Mouse (Mus musculus) forebrain, embryonic 13.5 days (tissue): ENCODE data around the gene Cd2bp2. TPM values are rescaled to one million over a fixed set of nuclear protein-coding genes. Genes with fewer than 3 reads are reported as not detected.

Experiments used
- ATAC-seq: fragments of 200-750 bp; cut with Nextera tagmentation; 2 replicates; pipeline ENCODE4 v1.8.0; 2017
- H3K27ac ChIP-seq: fragments of 300-500 bp; sonication (generic); 2 replicates; pipeline ENCODE4 v1.5.1; 2015; ENCODE audit warnings: inconsistent platforms, mild to moderate bottlenecking, moderate library complexity
- H3K27me3 ChIP-seq: fragments of 300-500 bp; sonication (generic); 2 replicates; pipeline ENCODE4 v1.6.1; 2015; ENCODE audit warnings: mild to moderate bottlenecking, inconsistent platforms
- H3K36me3 ChIP-seq: fragments of 300-500 bp; sonication (generic); 2 replicates; pipeline ENCODE4 v1.6.1; 2015; ENCODE audit warnings: mild to moderate bottlenecking, inconsistent platforms; ENCODE audit not compliant: poor library complexity, severe bottlenecking
- H3K4me1 ChIP-seq: fragments of 300-500 bp; sonication (generic); 2 replicates; pipeline ENCODE4 v1.6.1; 2015; ENCODE audit warnings: inconsistent platforms
- H3K4me2 ChIP-seq: fragments of 300-500 bp; sonication (generic); 2 replicates; pipeline ENCODE4 v1.6.1; 2015; ENCODE audit warnings: inconsistent platforms, mild to moderate bottlenecking, moderate library complexity
- H3K4me3 ChIP-seq: fragments of 300-500 bp; sonication (generic); 2 replicates; pipeline ENCODE4 v1.5.1; 2015; ENCODE audit warnings: mild to moderate bottlenecking, inconsistent platforms
- H3K9ac ChIP-seq: fragments of 300-500 bp; sonication (generic); 2 replicates; pipeline ENCODE4 v1.6.1; 2015; ENCODE audit warnings: mild to moderate bottlenecking, inconsistent platforms
- H3K9me3 ChIP-seq: fragments of 300-500 bp; sonication (generic); replicated peaks from 2 replicates; pipeline ENCODE4 v1.6.1; 2016; ENCODE audit warnings: inconsistent platforms
- WGBS: fragments of 180-500 bp; shearing (Covaris S2); methylation state at CpG from one replicate; pipeline ENCODE4 v1.1.7; 2015; 5-methylcytosine and 5-hydroxymethylcytosine counted together
- polyA plus RNA-seq: library from polyadenylated mRNA; unstranded; fragments of >200 nt; fragmentation: Nextera tagmentation; extraction: Ambion mirVana; gene quantifications from 2 replicates; pipeline ENCODE4 v1.2.1, GENCODE M21; 2015

Cd2bp2 gene
- polyA plus RNA-seq, 1 experiment from 2014 or later: 89.0 TPM

GRCm38 (mm10) chr7:127207374-127208294, 11.8 kb upstream of the Cd2bp2 start:
- Histone ChIP-seq H3K27me3 (no peaks in the 10 kb centered on the region), H3K9me3 (no peaks in the 10 kb centered on the region), H3K4me1 (peaks cover 43% of the 10 kb centered on the region), H3K36me3 (peaks cover 14% of the 10 kb centered on the region), H3K4me3 (peak overlapping the region; percentile 96), H3K4me2 (peak overlapping the region; percentile 100), H3K9ac (peak overlapping the region; percentile 98), H3K27ac (peak overlapping the region; percentile 82)
- no peak for ATAC-seq
- WGBS: under 1% methylated on average over 53 of the region's 53 CpGs

- no peaks in the 10 kb centered on the region for H3K9me3 ChIP-seq
- peak overlapping the region; percentile 100 for H3K4me2 ChIP-seq
- no peak for ATAC-seq
- H3K9ac ChIP-seq: peak overlapping the region; percentile 98
- H3K4me3 ChIP-seq: peak overlapping the region; percentile 96
- peaks cover 24% of the 10 kb centered on the region for H3K36me3 ChIP-seq
- WGBS: 59% methylated on average over 2 of the region's 2 CpGs
- no peaks in the 10 kb centered on the region for H3K27me3 ChIP-seq
- H3K4me1 ChIP-seq: peaks cover 43% of the 10 kb centered on the region
- H3K27ac ChIP-seq: no peak overlapping the region
These were observed 10.8 kb upstream of the Cd2bp2 start for GRCm38 (mm10) chr7:127206606-127207005.

GRCm38 (mm10) chr7:127196484-127196883, 634 bp upstream of the Cd2bp2 start:
- H3K9me3 ChIP-seq: no peaks in the 10 kb centered on the region
- peaks cover 82% of the 10 kb centered on the region for H3K36me3 ChIP-seq
- H3K9ac ChIP-seq: peak overlapping the region; percentile 83
- peak overlapping the region; percentile 87 for H3K4me3 ChIP-seq
- H3K27ac ChIP-seq: peak overlapping the region; percentile 84
- WGBS: 59% methylated on average over 11 of the region's 11 CpGs
- peaks cover 29% of the 10 kb centered on the region for H3K4me1 ChIP-seq
- ATAC-seq: no peak
- no peaks in the 10 kb centered on the region for H3K27me3 ChIP-seq
- H3K4me2 ChIP-seq: peak overlapping the region; percentile 78

GRCm38 (mm10) chr7:127194633-127195029, 1.2 kb downstream of the Cd2bp2 start:
- peaks cover 29% of the 10 kb centered on the region for H3K4me1 ChIP-seq
- no peak for ATAC-seq
- no peaks in the 10 kb centered on the region for H3K9me3 ChIP-seq
- no peaks in the 10 kb centered on the region for H3K27me3 ChIP-seq
- peak overlapping the region; percentile 87 for H3K4me3 ChIP-seq
- 0 out of 2 replicates have a peak overlapping the region, but pooled peaks have one; percentile 89 for H3K27ac ChIP-seq
- peak overlapping the region; percentile 86 for H3K9ac ChIP-seq
- peak overlapping the region; percentile 91 for H3K4me2 ChIP-seq
- 84% methylated on average over 7 of the region's 7 CpGs for WGBS
- peaks cover 73% of the 10 kb centered on the region for H3K36me3 ChIP-seq

- H3K9me3 ChIP-seq: no peaks in the 10 kb centered on the region
- H3K4me3 ChIP-seq: peak overlapping the region; percentile 87
- 96% methylated on average over 17 of the region's 17 CpGs for WGBS
- no peaks in the 10 kb centered on the region for H3K27me3 ChIP-seq
- peak overlapping the region; percentile 86; the same call in 1 of the 2 replicates for H3K9ac ChIP-seq
- H3K4me1 ChIP-seq: peaks cover 29% of the 10 kb centered on the region
- H3K36me3 ChIP-seq: peaks cover 68% of the 10 kb centered on the region
- no peak overlapping the region for H3K27ac ChIP-seq
- ATAC-seq: no peak
- H3K4me2 ChIP-seq: peak overlapping the region; percentile 91
These were observed 1.7 kb downstream of the Cd2bp2 start for GRCm38 (mm10) chr7:127194011-127194632.

- H3K9me3 ChIP-seq: no peaks in the 10 kb centered on the region
- peaks cover 57% of the 10 kb centered on the region for H3K36me3 ChIP-seq
- WGBS: 93% methylated on average over 5 of the region's 5 CpGs
- no peak overlapping the region for H3K4me2 ChIP-seq
- H3K27me3 ChIP-seq: no peaks in the 10 kb centered on the region
- ATAC-seq: no peak
- H3K4me1 ChIP-seq: peaks cover 29% of the 10 kb centered on the region
- H3K27ac ChIP-seq: no peak overlapping the region
- H3K4me3 ChIP-seq: no peak overlapping the region
- H3K9ac ChIP-seq: no peak overlapping the region
These were observed 2.9 kb downstream of the Cd2bp2 start for GRCm38 (mm10) chr7:127192989-127193388.

- H3K4me3 ChIP-seq: no peak overlapping the region
- H3K36me3 ChIP-seq: peaks cover 42% of the 10 kb centered on the region
- ATAC-seq: no peak
- no peaks in the 10 kb centered on the region for H3K27me3 ChIP-seq
- WGBS: 89% methylated on average over 6 of the region's 6 CpGs
- H3K9me3 ChIP-seq: no peaks in the 10 kb centered on the region
- no peak overlapping the region for H3K9ac ChIP-seq
- no peak overlapping the region for H3K27ac ChIP-seq
- H3K4me2 ChIP-seq: no peak overlapping the region
- H3K4me1 ChIP-seq: peaks cover 18% of the 10 kb centered on the region
These were observed 5.2 kb downstream of the Cd2bp2 start for GRCm38 (mm10) chr7:127190672-127191071.

- peaks cover 31% of the 10 kb centered on the region for H3K36me3 ChIP-seq
- H3K4me2 ChIP-seq: no peak overlapping the region
- no peak overlapping the region for H3K9ac ChIP-seq
- ATAC-seq: no peak
- H3K4me3 ChIP-seq: no peak overlapping the region
- no peaks in the 10 kb centered on the region for H3K27me3 ChIP-seq
- no peak overlapping the region for H3K27ac ChIP-seq
- 88% methylated on average over 17 of the region's 17 CpGs for WGBS
- H3K9me3 ChIP-seq: no peaks in the 10 kb centered on the region
- peaks cover 1% of the 10 kb centered on the region; the same call in 1 of the 2 replicates for H3K4me1 ChIP-seq
These were observed 7.3 kb downstream of the Cd2bp2 start for GRCm38 (mm10) chr7:127188305-127189276.

GRCm38 (mm10) chr7:127187351-127187750, 8.5 kb downstream of the Cd2bp2 start:
- ATAC-seq: no peak
- Histone ChIP-seq H3K4me3 (no peak overlapping the region), H3K36me3 (peaks cover 19% of the 10 kb centered on the region), H3K27me3 (no peaks in the 10 kb centered on the region), H3K27ac (no peak overlapping the region), H3K4me1 (no peaks in the 10 kb centered on the region), H3K9ac (no peak overlapping the region), H3K9me3 (no peaks in the 10 kb centered on the region), H3K4me2 (no peak overlapping the region)
- WGBS: 71% methylated on average over 10 of the region's 10 CpGs

- 68% methylated on average over 3 of the region's 3 CpGs for WGBS
These were observed 10.2 kb downstream of the Cd2bp2 start for GRCm38 (mm10) chr7:127185601-127186000.

GRCm38 (mm10) chr7:127184720-127185119, 11.1 kb downstream of the Cd2bp2 start:
- Histone ChIP-seq H3K4me3 (no peak overlapping the region), H3K9ac (no peak overlapping the region), H3K36me3 (no peaks in the 10 kb centered on the region), H3K9me3 (no peaks in the 10 kb centered on the region), H3K4me2 (no peak overlapping the region), H3K27ac (no peak overlapping the region), H3K27me3 (no peaks in the 10 kb centered on the region), H3K4me1 (no peaks in the 10 kb centered on the region)
- WGBS: 43% methylated on average over 1 of the region's 1 CpGs
- ATAC-seq: no peak

More at GRCm38 (mm10) chr7:127185601-127186000, 10.2 kb downstream of the Cd2bp2 start:
- Histone ChIP-seq H3K4me3 (no peak overlapping the region), H3K4me1 (no peaks in the 10 kb centered on the region), H3K27ac (no peak overlapping the region), H3K27me3 (no peaks in the 10 kb centered on the region), H3K9ac (no peak overlapping the region), H3K36me3 (peaks cover 1% of the 10 kb centered on the region; the same call in 1 of the 2 replicates), H3K9me3 (no peaks in the 10 kb centered on the region), H3K4me2 (no peak overlapping the region)
- ATAC-seq: no peak
